Comparison of ENCODE assay signal across 8 mouse cellular contexts in genomic region chr2:21368351-21369170, GRCm38 (mm10). TPM values are rescaled to one million over a fixed set of nuclear protein-coding genes. Genes with fewer than 3 reads are reported as not detected.
DNase-seq lines count a peak whose midpoint lies in the region; ATAC-seq and TF ChIP-seq lines count a peak whose summit lies in the region.

No protein-coding gene starts in this region.

- no peak for DNase-seq in kidney, adult 2 months
- peak; percentile 52 for DNase-seq in brain, adult 2 months (ENCODE audit: low read depth, low spot score)
- DNase-seq in embryonic facial prominence, embryonic 10.5 days (ENCODE audit: low spot score), result peak; percentile 61
- no peak for DNase-seq in gastrocnemius, postnatal 36 days
- DNase-seq in urinary bladder, adult 18-20 months (ENCODE audit: low spot score in 2 of 2), result no peak

- intact Hi-C loops in gastrocnemius, postnatal 36 days (cut with DNase I), result no loop called here

- H3K9ac ChIP-seq in kidney, embryonic 14.5 days (ENCODE audit: low read depth, low read length), result no peak overlapping the region
- H3K9ac ChIP-seq in hindbrain, embryonic 16.5 days (ENCODE audit: low read depth, low read length), result peak overlapping the region; percentile 56

- H3K4me2 ChIP-seq in kidney, embryonic 14.5 days (replicated peaks; ENCODE audit: low read depth, low read length), result no peak overlapping the region
- H3K4me2 ChIP-seq in hindbrain, embryonic 16.5 days (ENCODE audit: low read length), result peak overlapping the region; percentile 87
- H3K4me2 ChIP-seq in myocyte (ENCODE audit: low read depth), result no peak overlapping the region

- ATAC-seq in kidney, embryonic 14.5 days (ENCODE audit: low FRiP score, low TSS enrichment), result peak; percentile 83
- ATAC-seq in hindbrain, embryonic 16.5 days, result peak; percentile 17

- no peak overlapping the region for H3ac ChIP-seq in myocyte (ENCODE audit: control insufficient read depth, insufficient read length)

- H3K27ac ChIP-seq in kidney, embryonic 14.5 days (ENCODE audit: low read depth, low read length), result no peak overlapping the region
- no peak overlapping the region for H3K27ac ChIP-seq in kidney, adult 2 months (ENCODE audit: insufficient read depth, low read depth, low read length)
- no peak overlapping the region for H3K27ac ChIP-seq in embryonic facial prominence, embryonic 10.5 days (replicated peaks)
- no peak overlapping the region for H3K27ac ChIP-seq in hindbrain, embryonic 16.5 days (ENCODE audit: low read depth, low read length)

- H3K9me3 ChIP-seq in kidney, embryonic 14.5 days (ENCODE audit: control insufficient read depth, low read length), result no peaks in the 10 kb centered on the region
- no peaks in the 10 kb centered on the region; the same call in 1 of the 2 replicates for H3K9me3 ChIP-seq in embryonic facial prominence, embryonic 10.5 days
- no peaks in the 10 kb centered on the region for H3K9me3 ChIP-seq in hindbrain, embryonic 16.5 days (ENCODE audit: control insufficient read depth, low read length)

- WGBS in kidney, embryonic 14.5 days, result 15% methylated on average over 43 of the region's 44 CpGs
- WGBS in kidney, adult 2 months, result 13% methylated on average over 44 of the region's 44 CpGs
- 15% methylated on average over 44 of the region's 44 CpGs for WGBS in embryonic facial prominence, embryonic 10.5 days
- 9% methylated on average over 44 of the region's 44 CpGs for WGBS in hindbrain, embryonic 16.5 days

- no peaks in the 10 kb centered on the region for H3K79me2 ChIP-seq in myocyte (ENCODE audit: control insufficient read depth, insufficient read depth)

- TF ChIP-seq CTCF in kidney, adult 2 months (conservative IDR thresholded peaks at IDR 0.05; ENCODE audit: insufficient read depth, insufficient read length, low read depth, low read length), result no peak

- H3K27me3 ChIP-seq in kidney, embryonic 14.5 days (ENCODE audit: control insufficient read depth, insufficient read depth, low read length), result peaks cover 18% of the 10 kb centered on the region
- no peaks in the 10 kb centered on the region for H3K27me3 ChIP-seq in kidney, adult 2 months (replicated peaks; ENCODE audit: control insufficient read depth, insufficient read depth, low read length)
- H3K27me3 ChIP-seq in embryonic facial prominence, embryonic 10.5 days (replicated peaks; ENCODE audit: low read depth, poor library complexity, severe bottlenecking), result peaks cover 35% of the 10 kb centered on the region
- 0 out of 2 replicates have a peak, but pooled peaks cover 2% of the 10 kb centered on the region for H3K27me3 ChIP-seq in hindbrain, embryonic 16.5 days (replicated peaks; ENCODE audit: control insufficient read depth, insufficient read depth, low read length)
- H3K27me3 ChIP-seq in myocyte (ENCODE audit: control insufficient read depth, insufficient read depth, insufficient read length), result no peaks in the 10 kb centered on the region

- no peaks in the 10 kb centered on the region for H3K36me3 ChIP-seq in kidney, embryonic 14.5 days (ENCODE audit: control insufficient read depth, insufficient read depth, low read length)
- no peaks in the 10 kb centered on the region for H3K36me3 ChIP-seq in kidney, adult 2 months (ENCODE audit: control insufficient read depth, insufficient read depth, low read length)
- H3K36me3 ChIP-seq in embryonic facial prominence, embryonic 10.5 days (replicated peaks), result no peaks in the 10 kb centered on the region
- H3K36me3 ChIP-seq in hindbrain, embryonic 16.5 days (ENCODE audit: control insufficient read depth, insufficient read depth, low read length), result no peaks in the 10 kb centered on the region
- H3K36me3 ChIP-seq in myocyte (ENCODE audit: control insufficient read depth, insufficient read depth), result no peaks in the 10 kb centered on the region

- H3K4me3 ChIP-seq in kidney, embryonic 14.5 days (ENCODE audit: low read length), result no peak overlapping the region
- H3K4me3 ChIP-seq in kidney, adult 2 months (ENCODE audit: insufficient read depth, low read depth, low read length), result no peak overlapping the region
- peak overlapping the region; percentile 56; the same call in 1 of the 2 replicates for H3K4me3 ChIP-seq in embryonic facial prominence, embryonic 10.5 days
- peak overlapping the region; percentile 44 for H3K4me3 ChIP-seq in hindbrain, embryonic 16.5 days (ENCODE audit: low read length)
- no peak overlapping the region for H3K4me3 ChIP-seq in myocyte

- H3K4me1 ChIP-seq in kidney, embryonic 14.5 days (ENCODE audit: control insufficient read depth, insufficient read depth, low read length), result no peaks in the 10 kb centered on the region
- H3K4me1 ChIP-seq in kidney, adult 2 months (ENCODE audit: control insufficient read depth, insufficient read depth, low read length), result no peaks in the 10 kb centered on the region
- H3K4me1 ChIP-seq in embryonic facial prominence, embryonic 10.5 days, result peaks cover 14% of the 10 kb centered on the region
- peaks cover 16% of the 10 kb centered on the region for H3K4me1 ChIP-seq in hindbrain, embryonic 16.5 days (ENCODE audit: control insufficient read depth, insufficient read depth, low read depth, low read length)

- TF ChIP-seq POLR2A in kidney, adult 2 months (IDR thresholded peaks at IDR 0.05; ENCODE audit: low read depth, low read length), result no peak
- no peak for TF ChIP-seq POLR2A in myocyte (IDR thresholded peaks at IDR 0.05; ENCODE audit: insufficient read length, low read depth)

TF ChIP-seq in myocyte, 11 proteins besides CTCF, POLR2A, EP300 and RAD21:
- no peak for TF ChIP-seq POLR2AphosphoS2 (IDR thresholded peaks at IDR 0.05; ENCODE audit: insufficient read length, low read depth)
- no peak for TF ChIP-seq MAX (IDR thresholded peaks at IDR 0.05; ENCODE audit: low read depth)
- no peak for TF ChIP-seq MYOG (IDR thresholded peaks at IDR 0.05; ENCODE audit: control insufficient read depth in 1 of 3, insufficient read depth in 1 of 3, insufficient read length in 2 of 3, low read depth in 2 of 3)
- no peak for TF ChIP-seq CEBPB (IDR thresholded peaks at IDR 0.05; ENCODE audit: insufficient read depth, poor library complexity, severe bottlenecking)
- TF ChIP-seq USF1 (IDR thresholded peaks at IDR 0.05; ENCODE audit: low read depth), result no peak
- TF ChIP-seq E2F4 (IDR thresholded peaks at IDR 0.05; ENCODE audit: insufficient read depth), result no peak
- TF ChIP-seq REST (IDR thresholded peaks at IDR 0.05; ENCODE audit: insufficient read depth, insufficient read length), result peak; percentile 65

RNA-seq across cellular contexts. Expression of gene Gpr158, which starts 1.2 kb away (rescaled TPM):
- polyA plus RNA-seq in kidney, embryonic 14.5 days (2014; fragmentation: Nextera tagmentation; extraction: Ambion mirVana), result not detected in 2 replicates
- 0.09 TPM in 1 of 2 replicates, not detected in the other for polyA plus RNA-seq in kidney, adult 2 months (2012; rRNA removed)
- polyA plus RNA-seq in embryonic facial prominence, embryonic 10.5 days (2016; fragmentation: Nextera tagmentation; extraction: Ambion mirVana), result not detected in 2 replicates
- polyA plus RNA-seq in hindbrain, embryonic 16.5 days (2015; fragmentation: Nextera tagmentation; extraction: Ambion mirVana), result 3.6 and 4.7 TPM in 2 replicates
- polyA plus RNA-seq in myocyte (2012; fragmentation: generic; extraction: Trizol), result not detected
- not detected for total RNA-seq in gastrocnemius, postnatal 36 days (2021)

Comparison
In these comparisons a context has a peak if more than half of its experiments do, and no peak if none do; other contexts are left out.
1. H3K4me3 ChIP-seq: peak in embryonic facial prominence, embryonic 10.5 days (single experiment) and hindbrain, embryonic 16.5 days (single experiment); none in kidney, embryonic 14.5 days (single experiment), kidney, adult 2 months (single experiment) and myocyte (single experiment).
2. DNase-seq: peak in brain, adult 2 months (single experiment) and embryonic facial prominence, embryonic 10.5 days (single experiment); none in kidney, adult 2 months (single experiment), gastrocnemius, postnatal 36 days (0 of 2) and urinary bladder, adult 18-20 months (0 of 2).